Mouse (Mus musculus) gastrocnemius, postnatal 14 days (tissue): ENCODE data around the gene Pick1. TPM values are rescaled to one million over a fixed set of nuclear protein-coding genes. Genes with fewer than 3 reads are reported as not detected.
"Not testable (repeated sequence)": the region's sequence is repeated elsewhere in the genome, so short reads cannot be mapped to it uniquely, and the experiment has no call there.

ENCODE experiments used
- DNase-seq: peaks from one replicate; pipeline ENCODE4 v3.0.0; 2021; ENCODE audit warnings: mixed read lengths
- intact Hi-C: fragments of 180-260 bp; cut with DNase I; formaldehyde crosslinking; loops from one replicate; pipeline ENCODE4 v1.15.1; 2025; ENCODE audit warnings: low total_unique reads
- total RNA-seq, 2 experiments: library from RNA; stranded (reverse); gene quantifications; 2 replicates each; pipeline ENCODE4 v1.2.3; 2021

Pick1 gene
- total RNA-seq, 2 experiments from 2014 or later, result 22.3 to 26.3 TPM

- intact Hi-C loops, result no loop called here
- no peak for DNase-seq
These were observed 9.4 kb upstream of the Pick1 start for GRCm38 (mm10) chr15:79219572-79219971.

GRCm38 (mm10) chr15:79223641-79224040 is 5.3 kb upstream of the Pick1 start:
- intact Hi-C loops, result no loop called here
- DNase-seq, result no peak

- DNase-seq, result peak; percentile 79
- intact Hi-C loops, result no loop called here
These were observed 4.3 kb upstream of the Pick1 start for GRCm38 (mm10) chr15:79224685-79225084.

- intact Hi-C loops, DNase-seq: not testable (repeated sequence)
These were observed 3.2 kb upstream of the Pick1 start for GRCm38 (mm10) chr15:79225780-79226179.

GRCm38 (mm10) chr15:79235268-79235667 is 6.3 kb downstream of the Pick1 start:
- intact Hi-C loops, result no loop called here
- DNase-seq, result no peak

- intact Hi-C loops, result no loop called here
- DNase-seq, result no peak
These were observed 9.1 kb downstream of the Pick1 start for GRCm38 (mm10) chr15:79238036-79238435.

- DNase-seq, result no peak
- intact Hi-C loops, result loop anchor here (2.0 kb wide), 1 partner anchor 224 kb away; no protein-coding TSS in a partner anchor
These were observed 13.7 kb downstream of the Pick1 start for GRCm38 (mm10) chr15:79242574-79243233.

GRCm38 (mm10) chr15:79243234-79244042 is 14.5 kb downstream of the Pick1 start:
- DNase-seq, result peak; percentile 94
- intact Hi-C loops, result loop anchor here (2.0 kb wide), 1 partner anchor 223 kb away; no protein-coding TSS in a partner anchor

- DNase-seq, result no peak
These were observed 15.3 kb downstream of the Pick1 start for GRCm38 (mm10) chr15:79244071-79244893.

GRCm38 (mm10) chr15:79245321-79245720 is 16.3 kb downstream of the Pick1 start:
- intact Hi-C loops, result no loop called here
- no peak for DNase-seq

More at GRCm38 (mm10) chr15:79244071-79244893, 15.3 kb downstream of the Pick1 start:
- intact Hi-C loops, result no loop called here

GRCm38 (mm10) chr15:79250236-79250635 is 21.3 kb downstream of the Pick1 start:
- intact Hi-C loops, result no loop called here
- DNase-seq, result no peak

- no peak for DNase-seq
- intact Hi-C loops, result no loop called here
These were observed 22.2 kb downstream of the Pick1 start for GRCm38 (mm10) chr15:79251168-79251567.

- intact Hi-C loops, result no loop called here
- no peak for DNase-seq
These were observed 23.0 kb downstream of the Pick1 start for GRCm38 (mm10) chr15:79251781-79252491.

- intact Hi-C loops, result no loop called here
- DNase-seq, result no peak
These were observed 23.6 kb downstream of the Pick1 start for GRCm38 (mm10) chr15:79252580-79252979.

- intact Hi-C loops, result no loop called here
- DNase-seq, result no peak
These were observed 25.7 kb downstream of the Pick1 start, which contains the start of gene Slc16a8 for GRCm38 (mm10) chr15:79254661-79255060. Gene Slc16a8, minus strand, starts transcription at chr15:79254761.

GRCm38 (mm10) chr15:79258521-79258920 is 29.5 kb downstream of the Pick1 start:
- no peak for DNase-seq
- intact Hi-C loops, result no loop called here

- intact Hi-C loops, result no loop called here
- peak; percentile 29 for DNase-seq
These were observed 32.2 kb downstream of the Pick1 start for GRCm38 (mm10) chr15:79261095-79261725.

- no peak for DNase-seq
These were observed 32.8 kb downstream of the Pick1 start for GRCm38 (mm10) chr15:79261757-79262156.

GRCm38 (mm10) chr15:79262375-79262774 is 33.4 kb downstream of the Pick1 start:
- intact Hi-C loops, result no loop called here
- DNase-seq, result no peak

More at GRCm38 (mm10) chr15:79261757-79262156, 32.8 kb downstream of the Pick1 start:
- intact Hi-C loops, result no loop called here
